Mouse (Mus musculus) left cerebral cortex, postnatal 14 days (tissue): ENCODE data around the gene Ptges. TPM values are rescaled to one million over a fixed set of nuclear protein-coding genes. Genes with fewer than 3 reads are reported as not detected.

ENCODE experiments used
- DNase-seq, 2 experiments: peaks; one replicate each; pipeline ENCODE4 v3.0.0; 2021 to 2022; ENCODE audit warnings: low spot score in 2 of 2, mixed read lengths in 1 of 2
- intact Hi-C: fragments of 180-260 bp; cut with DNase I; formaldehyde crosslinking; loops from one replicate; pipeline ENCODE4 v1.15.1; 2025
- total RNA-seq, 2 experiments: library from RNA; stranded (reverse); gene quantifications; 2 replicates each; pipeline ENCODE4 v1.2.3; 2021

The Ptges gene
- total RNA-seq, 2 experiments from 2014 or later: 3.8 to 4.9 TPM

DNA sequence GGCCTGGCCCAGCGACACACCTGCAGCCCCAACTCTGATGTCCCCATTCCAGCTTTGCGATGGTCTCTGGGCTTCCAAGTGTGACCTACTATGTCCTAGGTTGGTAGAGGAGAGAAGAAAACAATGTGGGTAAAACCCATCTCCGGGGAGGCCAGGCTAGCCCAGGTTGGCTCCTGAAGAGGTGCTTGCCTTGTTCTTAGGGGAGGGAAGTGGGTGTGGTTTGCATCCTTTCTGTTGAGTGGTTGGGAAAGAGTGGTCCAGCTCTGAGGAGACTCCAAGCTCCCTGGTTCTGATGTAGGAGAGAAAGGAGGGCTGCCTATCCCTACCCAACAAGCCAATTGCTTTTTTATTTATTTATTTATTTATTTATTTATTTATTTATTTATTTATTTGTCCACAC lies 64.2 kb downstream of the Ptges start:
- intact Hi-C loops: no loop called here
- no peak for DNase-seq

DNA sequence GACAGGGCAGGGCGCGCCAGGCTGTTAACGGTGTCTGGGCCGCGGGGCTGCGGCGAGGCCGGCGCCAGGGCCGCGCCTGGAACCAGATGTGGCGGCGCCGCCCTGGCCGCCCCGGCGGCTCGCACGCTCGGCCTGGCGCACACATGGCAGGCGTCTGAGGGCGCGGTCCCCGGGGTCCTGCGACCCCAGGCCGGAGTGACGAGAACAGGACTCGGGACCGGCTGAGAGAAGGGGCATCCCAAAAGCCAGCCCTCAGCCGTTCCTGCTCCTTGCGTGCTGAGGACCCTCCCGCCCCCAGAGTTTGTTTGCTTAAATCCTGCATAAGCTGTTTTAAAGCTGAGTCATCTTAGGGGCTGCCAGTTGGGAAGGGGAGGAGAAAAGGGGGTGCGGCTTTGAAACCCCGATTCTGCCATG lies 64.7 kb downstream of the Ptges start:
- intact Hi-C loops: no loop called here
- DNase-seq: no peak

DNA sequence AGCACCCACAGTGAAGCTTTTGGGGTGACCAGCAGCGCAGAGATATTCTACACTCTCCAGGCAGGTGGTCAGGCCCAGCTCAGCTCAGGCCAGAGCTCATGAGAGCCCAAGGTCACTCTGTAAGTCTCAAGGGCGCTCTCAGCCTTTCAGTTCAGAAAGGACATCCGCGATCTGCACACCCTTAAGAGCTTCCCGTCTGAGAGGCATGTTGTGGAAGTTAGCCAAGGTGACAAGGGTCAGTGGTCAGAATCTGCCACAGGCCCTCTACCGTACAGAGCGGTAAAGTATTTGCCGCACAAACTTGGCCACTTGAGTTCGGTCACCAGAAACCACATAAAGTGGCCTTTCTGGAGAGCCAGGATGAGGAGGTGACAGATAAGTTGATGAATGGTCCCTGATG lies 66.1 kb downstream of the Ptges start:
- no peak for DNase-seq
- intact Hi-C loops: no loop called here

DNA sequence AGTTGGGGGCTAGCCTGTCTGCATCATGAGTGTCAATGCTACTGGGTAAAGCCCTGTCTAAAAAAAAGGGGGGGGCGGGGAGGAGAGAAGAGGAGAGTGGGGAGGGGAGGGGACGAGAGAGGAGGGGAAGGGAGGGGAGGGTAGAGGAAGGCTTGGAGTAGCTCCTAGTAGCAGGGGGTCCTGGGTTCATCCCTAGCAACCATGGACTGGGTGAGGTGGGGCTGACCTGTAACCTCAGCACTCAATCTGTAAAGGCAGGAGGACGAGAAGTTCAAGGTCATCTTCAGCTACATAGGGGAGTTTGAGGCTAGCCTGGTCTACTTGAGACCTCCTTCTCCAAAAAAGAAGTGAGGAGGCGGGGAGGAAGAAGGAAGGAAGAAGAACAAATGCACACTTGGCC lies 67.6 kb downstream of the Ptges start:
- intact Hi-C loops: no loop called here
- DNase-seq: no peak

DNA sequence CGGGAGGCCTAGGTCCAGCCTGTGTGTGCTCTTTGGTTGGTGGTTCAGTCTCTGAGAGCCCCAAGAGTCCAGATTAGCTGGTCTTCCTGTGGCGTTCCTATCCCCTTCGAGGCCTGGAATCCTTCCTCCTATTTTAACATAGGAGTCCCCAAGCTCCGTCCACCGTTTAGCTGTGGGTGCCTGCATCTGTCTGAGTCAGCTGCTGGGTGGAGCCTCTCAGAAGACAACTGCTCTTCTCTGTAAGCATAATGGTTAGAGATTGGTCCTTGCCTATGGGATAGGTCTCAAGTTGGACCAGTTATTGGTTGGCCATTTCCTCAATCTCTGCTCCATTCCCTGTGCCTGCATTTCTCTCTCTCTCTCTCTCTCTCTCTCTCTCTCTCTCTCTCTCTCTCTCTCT lies 69.9 kb downstream of the Ptges start:
- intact Hi-C loops: no loop called here
- DNase-seq: no peak

DNA sequence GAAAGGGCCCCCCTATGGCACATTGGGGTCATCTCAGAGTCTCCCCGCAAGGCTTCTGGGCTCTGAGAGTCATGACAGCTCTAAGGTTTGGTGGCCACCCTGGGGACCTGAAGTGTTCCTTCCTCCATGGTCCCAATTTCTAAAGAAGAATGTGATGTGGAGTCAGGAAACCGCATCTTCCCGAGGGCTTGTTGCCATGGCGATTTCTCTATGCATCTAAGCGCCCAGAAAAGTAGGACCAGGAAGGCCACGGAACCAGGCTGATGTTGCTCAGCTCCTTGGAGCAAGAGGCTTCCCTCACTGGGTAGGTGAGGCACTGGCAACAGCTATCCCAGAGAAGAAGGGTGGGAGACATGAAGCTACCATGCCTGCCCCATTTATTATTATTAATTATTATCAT lies 72.6 kb downstream of the Ptges start:
- intact Hi-C loops: no loop called here
- peak; percentile 42 to 59 for DNase-seq

DNA sequence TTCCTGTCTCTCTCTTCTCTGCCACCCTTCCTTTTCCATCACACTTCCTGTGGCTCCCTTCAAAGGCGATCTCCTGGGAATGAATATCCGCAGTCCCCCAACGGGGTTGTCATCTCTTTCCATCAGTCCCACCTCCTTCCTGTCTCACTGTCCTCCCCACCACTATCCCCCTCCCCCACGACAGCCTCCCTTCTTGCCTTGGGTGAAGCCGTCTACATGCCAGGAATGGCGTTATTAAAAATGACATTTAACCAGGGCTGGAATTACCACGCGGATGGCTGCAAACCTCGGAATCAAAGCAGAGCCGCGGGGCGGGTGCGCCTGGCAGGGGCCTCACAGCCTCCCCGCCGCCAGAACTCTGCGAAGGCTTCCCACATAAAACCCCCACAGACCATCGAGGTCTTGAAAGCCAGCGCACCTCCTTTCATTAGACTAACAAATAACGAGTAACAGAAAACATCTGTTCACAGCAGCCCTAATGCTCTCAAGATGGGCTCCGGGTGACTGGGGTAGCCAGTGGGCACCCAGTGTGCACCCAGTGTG lies 76.8 kb downstream of the Ptges start:
- intact Hi-C loops: no loop called here
- DNase-seq: no peak

DNA sequence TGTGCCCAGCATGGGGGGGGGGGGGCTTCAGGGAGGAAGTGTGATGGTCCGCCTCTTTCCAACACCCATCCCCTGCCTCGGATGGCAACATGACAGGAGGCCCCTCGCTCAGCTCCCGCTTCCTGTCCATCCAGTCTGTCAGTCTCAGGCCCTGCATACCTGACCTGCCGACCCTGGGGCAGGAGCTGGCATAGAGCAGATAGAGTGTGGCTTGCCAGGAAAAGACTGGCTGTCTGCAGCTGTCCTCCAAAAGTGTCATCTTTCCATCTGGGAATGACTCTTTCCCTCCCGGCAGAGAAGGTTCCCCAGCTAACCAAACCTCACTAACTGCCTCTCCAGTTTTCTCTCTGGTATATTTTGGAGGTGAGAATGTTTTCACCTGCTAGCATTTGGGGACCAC lies 79.1 kb downstream of the Ptges start:
- intact Hi-C loops: no loop called here
- DNase-seq: no peak

DNA sequence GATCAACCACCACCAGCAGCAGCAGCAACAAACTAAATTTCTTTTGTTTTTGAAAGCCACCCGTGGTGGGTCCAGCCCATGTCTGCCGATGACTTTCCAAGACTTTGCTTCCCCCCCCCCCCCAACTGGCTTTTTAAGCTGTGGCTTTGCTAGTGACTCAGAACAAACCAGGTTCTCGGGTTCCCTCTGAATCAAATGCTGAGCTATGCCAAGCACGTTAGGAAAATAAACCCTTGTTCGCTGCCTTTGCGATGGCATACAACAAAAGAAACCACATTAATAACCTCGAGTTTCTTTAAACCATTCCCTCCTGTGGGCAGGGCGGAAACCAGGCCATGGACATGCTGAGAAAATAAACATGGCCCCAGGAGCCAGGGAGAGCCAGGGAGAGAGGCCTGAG lies 81.5 kb downstream of the Ptges start:
- no peak for DNase-seq
- intact Hi-C loops: no loop called here

DNA sequence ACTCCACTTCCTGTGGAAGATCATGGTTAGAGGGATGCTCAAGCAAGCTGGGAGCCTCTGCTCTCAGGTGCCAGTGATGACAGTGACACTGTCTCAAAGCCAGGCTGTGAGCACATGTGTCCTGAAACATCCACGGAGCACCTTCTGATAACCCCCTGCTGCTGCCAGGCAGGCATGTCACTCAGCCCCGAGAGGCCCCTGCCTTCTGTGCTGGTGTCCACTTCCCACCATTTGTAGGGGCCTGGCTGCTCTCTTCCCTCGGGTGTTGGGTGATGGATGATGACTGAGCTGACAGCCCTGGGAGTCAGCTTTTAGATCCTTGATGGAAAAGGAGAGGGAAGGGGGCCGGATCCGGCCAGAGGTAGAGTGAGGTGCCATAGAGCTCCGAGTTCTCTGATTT lies 82.9 kb downstream of the Ptges start:
- DNase-seq: no peak
- intact Hi-C loops: no loop called here

DNA sequence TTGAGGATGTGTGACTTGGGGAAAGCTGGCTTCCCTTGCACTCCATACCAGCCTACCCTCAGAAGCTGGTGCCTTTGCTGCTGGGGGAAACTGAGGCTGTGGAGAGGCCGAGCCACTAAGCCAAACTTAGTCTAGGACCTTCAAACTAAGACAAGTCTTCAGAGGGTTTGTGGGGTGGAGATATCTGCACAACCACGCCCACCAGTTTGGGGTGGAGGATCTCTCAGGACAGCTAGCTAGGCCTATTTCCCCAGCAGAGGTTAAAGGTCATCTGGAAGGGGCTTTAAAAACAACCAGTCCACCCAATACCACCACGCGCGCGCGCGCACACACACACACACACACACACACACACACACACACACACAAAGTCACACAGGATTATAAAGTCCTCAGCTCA lies 83.4 kb downstream of the Ptges start:
- DNase-seq: no peak

DNA sequence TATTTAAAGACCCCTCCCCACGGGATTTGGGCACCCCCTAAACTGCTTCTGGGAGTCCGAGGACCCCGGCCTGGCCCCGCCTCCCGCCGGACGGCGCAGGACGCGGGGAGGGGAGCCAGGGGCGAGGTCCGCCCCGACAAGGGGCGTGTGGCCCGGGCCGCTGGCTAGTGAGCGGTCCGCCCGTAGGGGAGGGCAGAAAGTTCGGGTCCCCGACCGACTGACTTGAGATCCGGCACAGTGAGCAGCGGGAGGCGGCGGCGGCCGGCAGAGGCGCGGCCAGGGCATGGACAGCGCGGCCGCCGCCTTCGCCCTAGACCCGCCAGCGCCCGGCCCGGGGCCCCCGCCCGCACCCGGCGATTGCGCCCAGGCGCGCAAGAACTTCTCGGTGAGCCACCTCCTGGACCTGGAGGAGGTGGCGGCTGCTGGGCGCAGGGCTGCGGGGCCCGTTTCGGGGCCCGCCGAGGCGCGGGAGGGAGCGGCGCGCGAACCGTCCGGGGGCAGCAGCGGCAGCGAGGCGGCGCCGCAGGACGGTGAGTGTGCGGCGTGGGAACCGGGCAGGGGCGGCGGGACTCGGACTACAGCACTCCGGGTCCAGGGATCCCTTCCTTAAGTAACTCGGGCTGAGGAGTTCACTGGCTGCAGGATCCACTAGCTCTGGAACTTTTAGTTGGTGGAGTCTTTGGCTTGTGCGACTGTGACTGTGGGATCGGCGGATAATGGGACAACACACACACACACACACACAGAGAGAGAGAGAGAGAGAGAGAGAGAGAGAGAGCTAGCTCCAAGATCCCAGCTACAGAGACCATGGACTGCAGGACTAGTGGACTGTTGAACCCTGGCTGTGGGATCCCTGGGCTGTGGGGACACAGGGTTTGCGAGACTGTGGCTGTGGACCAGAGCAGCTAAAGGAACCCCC lies 84.3 kb downstream of the Ptges start:
- intact Hi-C loops: no loop called here
- no peak for DNase-seq

More for the DNA sequence above, 83.4 kb downstream of the Ptges start:
- intact Hi-C loops: no loop called here

DNA sequence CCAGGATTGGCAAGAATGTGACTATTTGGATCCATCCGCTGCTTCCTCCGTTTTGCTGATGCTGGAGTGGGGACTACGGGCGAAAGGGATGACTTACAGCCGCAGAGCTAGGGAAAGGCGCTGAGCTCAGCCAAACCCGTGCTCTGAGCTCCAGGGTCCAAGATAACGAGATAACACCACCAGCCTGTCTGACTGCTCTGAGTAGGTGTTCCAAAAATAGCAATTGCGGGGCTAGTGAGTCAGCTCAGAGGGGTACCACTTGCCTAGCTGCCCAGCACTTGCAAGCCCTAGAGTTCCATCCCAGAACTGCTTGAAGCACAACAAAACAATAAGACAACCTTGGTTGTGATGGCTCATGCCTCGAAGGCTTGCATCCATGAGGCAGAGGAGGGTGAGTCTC lies 87.0 kb downstream of the Ptges start:
- DNase-seq: no peak
- intact Hi-C loops: no loop called here

Other genes starting within 250 kb of the Ptges start
- gene 1700001O22Rik, start 126.2 kb downstream of the Ptges start, total RNA-seq: 1 to 10 TPM; 2.4 to 3.6 TPM
- gene Ntmt1, start 122.0 kb downstream of the Ptges start, total RNA-seq: 10 to 100 TPM; 39.6 to 40.7 TPM
- 10 to 100 TPM; 30.7 to 35.9 TPM for gene Asb6, start 99.5 kb downstream of the Ptges start, total RNA-seq
- gene Prrx2, start 94.9 kb downstream of the Ptges start, total RNA-seq: 1 to 10 TPM; 2.3 to 3.3 TPM
- gene Tor1b, start 23.1 kb upstream of the Ptges start, total RNA-seq: 10 to 100 TPM; 31.6 to 34.6 TPM
- gene Tor1a, start 38.1 kb upstream of the Ptges start, total RNA-seq: 10 to 100 TPM; 42.6 to 45.7 TPM
- 10 to 100 TPM; 56.9 TPM for gene BC005624, start 52.3 kb upstream of the Ptges start, total RNA-seq
- gene Usp20, start 52.4 kb upstream of the Ptges start, total RNA-seq: 10 to 100 TPM; 60.5 to 66.1 TPM
- 10 to 100 TPM; 73.0 to 74.2 TPM for gene Fnbp1, start 212.1 kb upstream of the Ptges start, total RNA-seq
- 10 to 100 TPM; 51.1 to 52.3 TPM for gene Gpr107, start 222.5 kb upstream of the Ptges start, total RNA-seq